Mouse (Mus musculus) liver, embryonic 11.5 days (tissue): ENCODE data around the gene Mgat5. TPM values are rescaled to one million over a fixed set of nuclear protein-coding genes. Genes with fewer than 3 reads are reported as not detected.

Source experiments
- ATAC-seq: fragments of 200-750 bp; cut with Nextera tagmentation; replicated peaks from 2 replicates; pipeline ENCODE4 v1.8.0; 2017; ENCODE audit warnings: moderate number of reproducible peaks, mild to moderate bottlenecking, moderate TSS enrichment, moderate library complexity; ENCODE audit not compliant: low FRiP score
- DNase-seq: peaks from one replicate; pipeline ENCODE4 v3.0.0-alpha.2; 2017; ENCODE audit warnings: low spot score
- H3K27ac ChIP-seq: fragments of 300-500 bp; sonication (generic); 2 replicates; pipeline ENCODE4 v1.5.1; 2014; ENCODE audit warnings: mild to moderate bottlenecking, low read depth, low read length, control low read depth
- H3K27me3 ChIP-seq: fragments of 300-500 bp; sonication (generic); replicated peaks from 2 replicates; pipeline ENCODE4 v1.6.1; 2014; ENCODE audit warnings: low read length, mixed read lengths; ENCODE audit not compliant: control insufficient read depth, insufficient read depth
- H3K36me3 ChIP-seq: fragments of 300-500 bp; sonication (generic); 2 replicates; pipeline ENCODE4 v1.6.1; 2014; ENCODE audit warnings: mild to moderate bottlenecking, low read length, moderate library complexity, mixed read lengths; ENCODE audit not compliant: control insufficient read depth, insufficient read depth
- H3K4me1 ChIP-seq: fragments of 300-500 bp; sonication (generic); replicated peaks from 2 replicates; pipeline ENCODE4 v1.6.1; 2014; ENCODE audit warnings: low read length, mixed read lengths; ENCODE audit not compliant: control insufficient read depth, insufficient read depth
- H3K4me2 ChIP-seq: fragments of 300-500 bp; sonication (generic); 2 replicates; pipeline ENCODE4 v1.6.1; 2014; ENCODE audit warnings: mild to moderate bottlenecking, control low read depth, moderate library complexity
- H3K4me3 ChIP-seq: fragments of 300-500 bp; sonication (generic); 2 replicates; pipeline ENCODE4 v1.5.1; 2014; ENCODE audit warnings: low read depth, low read length, control low read depth
- H3K9ac ChIP-seq: fragments of 300-500 bp; sonication (generic); 2 replicates; pipeline ENCODE4 v1.6.1; 2014; ENCODE audit warnings: low read depth, low read length, control low read depth
- H3K9me3 ChIP-seq: fragments of 300-500 bp; sonication (generic); 2 replicates; pipeline ENCODE4 v1.6.1; 2016; ENCODE audit warnings: low read length, inconsistent platforms, mixed read lengths; ENCODE audit not compliant: control insufficient read depth
- WGBS: fragments of 180-500 bp; shearing (Covaris S2); extraction: QIAGEN DNeasy Blood & Tissue Kit; methylation state at CpG from one replicate; pipeline ENCODE4 v1.1.7; 2014; 5-methylcytosine and 5-hydroxymethylcytosine counted together
- polyA plus RNA-seq: library from polyadenylated mRNA; unstranded; fragments of >200 nt; fragmentation: Nextera tagmentation; extraction: Ambion mirVana; gene quantifications from 2 replicates; pipeline ENCODE4 v1.2.1, GENCODE M21; 2014

Gene Mgat5
- polyA plus RNA-seq, 1 experiment from 2014 or later = 2.3 TPM

GRCm38 (mm10) chr1:127353408-127353807 is 148.6 kb downstream of the Mgat5 start:
- no peak for ATAC-seq
- peaks cover 2% of the 10 kb centered on the region; the same call in 1 of the 2 replicates for H3K4me1 ChIP-seq

GRCm38 (mm10) chr1:127354152-127354551 is 149.3 kb downstream of the Mgat5 start:
- 87% methylated on average over 5 of the region's 5 CpGs for WGBS
- Histone ChIP-seq H3K9me3 (no peaks in the 10 kb centered on the region), H3K9ac (no peak overlapping the region), H3K4me2 (no peak overlapping the region), H3K36me3 (no peaks in the 10 kb centered on the region), H3K4me1 (0 out of 2 replicates have a peak, but pooled peaks cover under 1% of the 10 kb centered on the region), H3K4me3 (no peak overlapping the region), H3K27ac (no peak overlapping the region), H3K27me3 (no peaks in the 10 kb centered on the region)
- DNase-seq (no peak), ATAC-seq (no peak)

More at GRCm38 (mm10) chr1:127353408-127353807, 148.6 kb downstream of the Mgat5 start:
- Histone ChIP-seq H3K36me3 (no peaks in the 10 kb centered on the region), H3K9me3 (no peaks in the 10 kb centered on the region), H3K27ac (no peak overlapping the region), H3K9ac (no peak overlapping the region), H3K4me3 (no peak overlapping the region), H3K4me2 (no peak overlapping the region), H3K27me3 (no peaks in the 10 kb centered on the region)
- DNase-seq = no peak
- 69% methylated on average over 9 of the region's 9 CpGs for WGBS

- ATAC-seq = no peak
- Histone ChIP-seq H3K9me3 (no peaks in the 10 kb centered on the region), H3K36me3 (no peaks in the 10 kb centered on the region), H3K4me1 (no peaks in the 10 kb centered on the region), H3K4me2 (no peak overlapping the region), H3K4me3 (no peak overlapping the region), H3K27me3 (no peaks in the 10 kb centered on the region), H3K9ac (no peak overlapping the region), H3K27ac (no peak overlapping the region)
- no peak for DNase-seq
- WGBS = 77% methylated on average over 3 of the region's 3 CpGs
These were observed 150.2 kb downstream of the Mgat5 start for GRCm38 (mm10) chr1:127355034-127355433.

GRCm38 (mm10) chr1:127363638-127364037 is 158.8 kb downstream of the Mgat5 start:
- ATAC-seq (peak; percentile 58), DNase-seq (no peak)
- H3K4me1 ChIP-seq = no peaks in the 10 kb centered on the region
- no peaks in the 10 kb centered on the region for H3K9me3 ChIP-seq
- H3K9ac ChIP-seq = no peak overlapping the region
- H3K27ac ChIP-seq = no peak overlapping the region
- no peak overlapping the region for H3K4me3 ChIP-seq
- H3K27me3 ChIP-seq = no peaks in the 10 kb centered on the region
- no peaks in the 10 kb centered on the region for H3K36me3 ChIP-seq
- 46% methylated on average over 7 of the region's 7 CpGs for WGBS
- H3K4me2 ChIP-seq = no peak overlapping the region

GRCm38 (mm10) chr1:127365706-127366105 is 160.9 kb downstream of the Mgat5 start:
- no peak overlapping the region for H3K9ac ChIP-seq
- WGBS = 91% methylated on average over 5 of the region's 5 CpGs
- H3K27me3 ChIP-seq = no peaks in the 10 kb centered on the region
- no peak overlapping the region for H3K4me3 ChIP-seq
- no peaks in the 10 kb centered on the region for H3K36me3 ChIP-seq
- H3K9me3 ChIP-seq = no peaks in the 10 kb centered on the region
- H3K27ac ChIP-seq = no peak overlapping the region
- H3K4me1 ChIP-seq = no peaks in the 10 kb centered on the region; the same call in 1 of the 2 replicates
- no peak for ATAC-seq
- H3K4me2 ChIP-seq = no peak overlapping the region
- no peak for DNase-seq

GRCm38 (mm10) chr1:127366111-127366510 is 161.3 kb downstream of the Mgat5 start:
- no peaks in the 10 kb centered on the region for H3K36me3 ChIP-seq
- 78% methylated on average over 10 of the region's 10 CpGs for WGBS
- H3K27me3 ChIP-seq = no peaks in the 10 kb centered on the region
- no peak for DNase-seq
- H3K4me3 ChIP-seq = no peak overlapping the region
- no peaks in the 10 kb centered on the region for H3K9me3 ChIP-seq
- ATAC-seq = no peak
- no peak overlapping the region for H3K9ac ChIP-seq
- H3K27ac ChIP-seq = no peak overlapping the region
- H3K4me1 ChIP-seq = no peaks in the 10 kb centered on the region; the same call in 1 of the 2 replicates
- no peak overlapping the region for H3K4me2 ChIP-seq

GRCm38 (mm10) chr1:127368513-127368912 is 163.7 kb downstream of the Mgat5 start:
- H3K4me2 ChIP-seq = no peak overlapping the region
- no peaks in the 10 kb centered on the region for H3K9me3 ChIP-seq
- H3K27me3 ChIP-seq = no peaks in the 10 kb centered on the region
- no peaks in the 10 kb centered on the region for H3K36me3 ChIP-seq
- WGBS = 87% methylated on average over 8 of the region's 8 CpGs
- H3K27ac ChIP-seq = no peak overlapping the region
- H3K4me3 ChIP-seq = no peak overlapping the region
- no peak overlapping the region for H3K9ac ChIP-seq
- H3K4me1 ChIP-seq = no peaks in the 10 kb centered on the region; the same call in 1 of the 2 replicates
- DNase-seq (no peak), ATAC-seq (no peak)

- no peak overlapping the region for H3K4me3 ChIP-seq
- no peaks in the 10 kb centered on the region; the same call in 1 of the 2 replicates for H3K4me1 ChIP-seq
- DNase-seq (no peak), ATAC-seq (no peak)
- H3K27me3 ChIP-seq = no peaks in the 10 kb centered on the region
- H3K9me3 ChIP-seq = no peaks in the 10 kb centered on the region
- no peak overlapping the region for H3K9ac ChIP-seq
- H3K27ac ChIP-seq = no peak overlapping the region
- 63% methylated on average over 5 of the region's 5 CpGs for WGBS
- H3K4me2 ChIP-seq = no peak overlapping the region
- no peaks in the 10 kb centered on the region for H3K36me3 ChIP-seq
These were observed 164.7 kb downstream of the Mgat5 start for GRCm38 (mm10) chr1:127369538-127369937.

- H3K36me3 ChIP-seq = no peaks in the 10 kb centered on the region
- H3K9me3 ChIP-seq = no peaks in the 10 kb centered on the region
- H3K4me3 ChIP-seq = no peak overlapping the region
- no peaks in the 10 kb centered on the region; the same call in 1 of the 2 replicates for H3K4me1 ChIP-seq
- H3K27me3 ChIP-seq = no peaks in the 10 kb centered on the region
- DNase-seq = no peak
- ATAC-seq = no peak
- H3K9ac ChIP-seq = no peak overlapping the region
- 78% methylated on average over 4 of the region's 4 CpGs for whole genome bisulfite sequencing
- H3K27ac ChIP-seq = no peak overlapping the region
- H3K4me2 ChIP-seq = no peak overlapping the region
These were observed 167.3 kb downstream of the Mgat5 start for GRCm38 (mm10) chr1:127372096-127372495.
